Mouse (Mus musculus) thymus, adult 2 months (tissue): ENCODE measurements at regions not wholly inside any gene's neighbourhood (a gene's known extent, or its start where the extent isn't known, plus 50 kb on each side); places are given as distances from the start of the nearest gene placed in this dataset.

Experiments
- DNase-seq: peaks from one replicate; pipeline ENCODE4 v3.0.0; 2021
- H3K27ac ChIP-seq: fragments of 200-500 bp; 2 replicates; pipeline ENCODE4 v1.5.1; 2012; ENCODE audit warnings: low read length, control low read depth; ENCODE audit not compliant: control insufficient read depth, insufficient read depth
- H3K27me3 ChIP-seq: fragments of 200-500 bp; 2 replicates; pipeline ENCODE4 v1.6.1; 2012; ENCODE audit warnings: mild to moderate bottlenecking, low read length, moderate library complexity, mixed read lengths; ENCODE audit not compliant: control insufficient read depth, insufficient read depth
- H3K36me3 ChIP-seq: fragments of 200-500 bp; 2 replicates; pipeline ENCODE4 v1.6.1; 2012; ENCODE audit warnings: mild to moderate bottlenecking, low read length, moderate library complexity; ENCODE audit not compliant: control insufficient read depth, insufficient read depth
- H3K4me1 ChIP-seq: fragments of 200-500 bp; replicated peaks from 2 replicates; pipeline ENCODE4 v1.6.1; 2012; ENCODE audit warnings: low read length; ENCODE audit not compliant: control insufficient read depth, insufficient read depth
- H3K4me3 ChIP-seq: fragments of 200-500 bp; 2 replicates; pipeline ENCODE4 v1.5.1; 2012; ENCODE audit warnings: mild to moderate bottlenecking, low read length, control low read depth, moderate library complexity; ENCODE audit not compliant: control insufficient read depth, insufficient read depth
- CTCF ChIP-seq: fragments of 200-500 bp; IDR thresholded peaks from 2 replicates; pipeline ENCODE4 v1.5.1; 2012; ENCODE audit warnings: mild to moderate bottlenecking, control low read depth, low read length, moderate library complexity, borderline replicate concordance; ENCODE audit not compliant: control insufficient read depth, poor library complexity, insufficient read depth; ENCODE audit errors: extremely low read depth
- POLR2A ChIP-seq: fragments of 200-500 bp; IDR thresholded peaks from 2 replicates; pipeline ENCODE4 v1.6.1; 2012; ENCODE audit warnings: mild to moderate bottlenecking, low read length, control low read depth, moderate library complexity; ENCODE audit not compliant: control insufficient read depth, poor library complexity, insufficient read depth; ENCODE audit errors: extremely low read depth
- WGBS: fragments of 180-500 bp; shearing (Covaris S2); methylation state at CpG from one replicate; pipeline ENCODE4 v1.1.7; 2018; 5-methylcytosine and 5-hydroxymethylcytosine counted together

DNA sequence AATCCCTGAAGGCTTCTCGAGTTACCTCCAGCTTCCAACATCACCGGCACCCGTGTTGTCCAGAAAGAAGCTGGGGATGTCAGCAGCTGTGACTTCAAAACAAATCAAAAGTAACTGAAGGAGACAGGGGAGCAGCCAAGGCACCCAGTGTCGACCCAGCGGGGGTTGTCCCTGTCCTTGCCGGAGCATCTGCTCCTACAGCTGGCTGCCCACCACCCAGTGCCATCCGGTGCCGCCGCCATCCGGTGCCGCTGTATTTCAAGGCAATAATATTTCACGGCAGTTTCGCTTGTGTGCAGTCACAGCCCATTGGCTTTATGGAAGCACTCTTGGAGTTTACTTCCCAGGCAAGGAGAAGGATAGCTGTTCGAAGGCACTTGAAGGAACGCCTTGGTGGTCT lies 150.3 kb upstream of the A530016L24Rik start:
- Histone ChIP-seq H3K4me3 (no peak overlapping the region), H3K27ac (no peak overlapping the region), H3K36me3 (no peaks in the 10 kb centered on the region), H3K4me1 (no peaks in the 10 kb centered on the region), H3K27me3 (no peaks in the 10 kb centered on the region)
- WGBS: 89% methylated on average over 15 of the region's 15 CpGs
- no peak for DNase-seq
- TF ChIP-seq POLR2A: no peak
- TF ChIP-seq CTCF: no peak

- H3K4me1 ChIP-seq: no peaks in the 10 kb centered on the region
- 86% methylated on average over 11 of the region's 11 CpGs for WGBS
- DNase-seq: no peak
- no peaks in the 10 kb centered on the region for H3K36me3 ChIP-seq
- TF ChIP-seq CTCF (no peak), POLR2A (no peak)
- no peaks in the 10 kb centered on the region for H3K27me3 ChIP-seq
- H3K27ac ChIP-seq: no peak overlapping the region
- no peak overlapping the region for H3K4me3 ChIP-seq
These were observed 149.6 kb upstream of the A530016L24Rik start for GRCm38 (mm10) chr12:112339481-112340179.

- 89% methylated on average over 5 of the region's 5 CpGs for WGBS
- H3K27ac ChIP-seq: no peak overlapping the region
- no peaks in the 10 kb centered on the region for H3K36me3 ChIP-seq
- TF ChIP-seq POLR2A: no peak
- no peak for TF ChIP-seq CTCF
- no peaks in the 10 kb centered on the region for H3K27me3 ChIP-seq
- no peak for DNase-seq
- H3K4me3 ChIP-seq: no peak overlapping the region
- H3K4me1 ChIP-seq: no peaks in the 10 kb centered on the region
These were observed 149.0 kb upstream of the A530016L24Rik start for GRCm38 (mm10) chr12:112340248-112340647.

- TF ChIP-seq CTCF (no peak), POLR2A (no peak)
- Histone ChIP-seq H3K4me1 (no peaks in the 10 kb centered on the region), H3K4me3 (no peak overlapping the region), H3K27ac (no peak overlapping the region), H3K27me3 (no peaks in the 10 kb centered on the region), H3K36me3 (no peaks in the 10 kb centered on the region)
- DNase-seq: no peak
- WGBS: 74% methylated on average over 8 of the region's 8 CpGs
These were observed 147.3 kb upstream of the A530016L24Rik start for GRCm38 (mm10) chr12:112341726-112342469.

- no peak for DNase-seq
- 92% methylated on average over 3 of the region's 3 CpGs for WGBS
- H3K27me3 ChIP-seq: no peaks in the 10 kb centered on the region
These were observed 146.2 kb upstream of the A530016L24Rik start for GRCm38 (mm10) chr12:112343064-112343463.

GRCm38 (mm10) chr12:112344285-112344684 lies 145.0 kb upstream of the A530016L24Rik start:
- Histone ChIP-seq H3K27ac (no peak overlapping the region), H3K4me1 (no peaks in the 10 kb centered on the region), H3K27me3 (no peaks in the 10 kb centered on the region), H3K4me3 (no peak overlapping the region), H3K36me3 (no peaks in the 10 kb centered on the region)
- TF ChIP-seq POLR2A: no peak
- TF ChIP-seq CTCF: no peak
- no peak for DNase-seq
- 88% methylated on average over 10 of the region's 10 CpGs for WGBS

More at GRCm38 (mm10) chr12:112343064-112343463, 146.2 kb upstream of the A530016L24Rik start:
- H3K4me3 ChIP-seq: no peak overlapping the region
- TF ChIP-seq CTCF: no peak
- no peak for TF ChIP-seq POLR2A
- no peaks in the 10 kb centered on the region for H3K4me1 ChIP-seq
- H3K36me3 ChIP-seq: no peaks in the 10 kb centered on the region
- no peak overlapping the region for H3K27ac ChIP-seq

- Histone ChIP-seq H3K4me3 (no peak overlapping the region), H3K27ac (no peak overlapping the region), H3K27me3 (no peaks in the 10 kb centered on the region), H3K4me1 (no peaks in the 10 kb centered on the region), H3K36me3 (no peaks in the 10 kb centered on the region)
- TF ChIP-seq CTCF (no peak), POLR2A (no peak)
- no peak for DNase-seq
- WGBS: 82% methylated on average over 5 of the region's 5 CpGs
These were observed 143.5 kb upstream of the A530016L24Rik start for GRCm38 (mm10) chr12:112345797-112346196.
